ENCODE assay signal across 9 mouse cellular contexts in the genomic region with DNA sequence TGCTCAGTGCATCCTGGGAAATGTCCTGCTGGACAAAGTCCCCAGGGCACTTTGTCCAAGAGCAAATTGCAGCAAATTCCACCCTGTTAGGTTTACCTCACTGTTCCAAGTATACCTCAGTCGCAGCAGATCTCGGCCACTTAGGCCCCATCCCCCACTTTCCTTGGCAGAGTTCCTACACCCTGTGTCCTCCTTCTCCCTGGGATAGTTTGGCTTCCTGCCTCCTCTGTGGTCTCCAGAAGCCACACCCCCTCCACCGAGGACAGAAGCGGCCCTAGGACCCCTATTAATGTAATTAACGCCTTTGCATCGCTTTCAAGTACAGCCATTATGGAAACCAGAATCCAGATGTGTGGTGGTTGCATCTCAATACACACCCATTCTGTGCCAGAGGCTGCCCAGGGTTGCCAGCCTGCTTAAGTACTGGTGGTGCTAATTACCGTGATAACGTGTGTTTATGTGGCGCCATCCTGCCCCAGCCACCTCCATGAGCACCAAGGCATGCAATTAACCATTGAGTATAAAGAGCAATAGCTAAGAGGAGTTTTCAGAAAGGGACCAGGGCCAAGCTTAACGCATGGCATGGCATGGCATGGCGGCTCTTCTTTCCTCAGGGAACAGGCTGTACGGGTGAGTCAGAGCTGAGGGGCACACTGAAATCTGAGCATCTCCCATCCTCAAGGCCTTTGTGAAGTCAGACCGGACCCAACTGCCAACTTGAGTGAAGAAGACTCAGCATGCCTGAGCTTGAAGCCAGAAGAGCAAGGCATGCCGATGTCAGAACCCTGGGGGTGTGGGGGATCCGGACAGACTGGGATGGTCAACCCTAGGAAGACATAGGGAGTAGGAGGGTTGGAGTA.
DNase-seq lines count a peak whose midpoint lies in the region; ATAC-seq and TF ChIP-seq lines count a peak whose summit lies in the region.
"Had no signal": no experiment of that assay in that cellular context is flagged by ENCODE, and none has a peak within 500 bp of the region (broad histone marks: within the 10 kb centered on the region; RNA-seq: fewer than 3 reads in every experiment).

No protein-coding gene starts in this region.

- no peak overlapping the region for H3K9ac ChIP-seq in heart, embryonic 13.5 days
- no peak overlapping the region for H3K9ac ChIP-seq in heart, adult 2 months (ENCODE audit: low read depth, low read length)
- no peak overlapping the region for H3K9ac ChIP-seq in midbrain, embryonic 15.5 days

- TF ChIP-seq POLR2A in heart, adult 2 months (IDR thresholded peaks at IDR 0.05; ENCODE audit: insufficient read depth, low read depth, low read length) = no peak

- no peaks in the 10 kb centered on the region for H3K36me3 ChIP-seq in heart, embryonic 13.5 days
- no peaks in the 10 kb centered on the region for H3K36me3 ChIP-seq in heart, adult 2 months (ENCODE audit: control insufficient read depth, insufficient read depth, low read length)
- H3K36me3 ChIP-seq in midbrain, embryonic 15.5 days (replicated peaks) = no peaks in the 10 kb centered on the region

- no peaks in the 10 kb centered on the region for H3K9me3 ChIP-seq in heart, embryonic 13.5 days
- no peaks in the 10 kb centered on the region for H3K9me3 ChIP-seq in midbrain, embryonic 15.5 days

- no peak for TF ChIP-seq CTCF in heart, adult 2 months (IDR thresholded peaks at IDR 0.05)

- DNase-seq in heart, adult 2 months = no peak
- DNase-seq in ovary, adult 18-20 months (ENCODE audit: low spot score) = peak; percentile 31
- DNase-seq in ovary, postnatal 10 days (ENCODE audit: low spot score) = no peak
- peak; percentile 84 for DNase-seq in kidney, postnatal 10 days
- peak; percentile 71 for DNase-seq in testis, postnatal 10 days (ENCODE audit: low spot score)
- no peak for DNase-seq in c-Kit-positive CD71-positive TER-119-positive erythroid progenitor cells, embryonic 14.5 days (ENCODE audit: low spot score)

- peak overlapping the region; percentile 79 for H3K27ac ChIP-seq in heart, embryonic 13.5 days (replicated peaks)
- no peak overlapping the region for H3K27ac ChIP-seq in heart, adult 2 months
- no peak overlapping the region for H3K27ac ChIP-seq in midbrain, embryonic 15.5 days

- no peak for ATAC-seq in heart, embryonic 13.5 days (ENCODE audit: extremely low read depth, insufficient number of reproducible peaks, low FRiP score, low TSS enrichment)
- ATAC-seq in midbrain, embryonic 15.5 days (replicated peaks) = no peak

- no peak overlapping the region for H3K4me2 ChIP-seq in heart, embryonic 13.5 days
- no peak overlapping the region for H3K4me2 ChIP-seq in midbrain, embryonic 15.5 days

- intact Hi-C loops in heart, adult 2 months (cut with DNase I) = no loop called here

- no peak overlapping the region for H3K4me3 ChIP-seq in heart, embryonic 13.5 days
- H3K4me3 ChIP-seq in heart, adult 2 months = no peak overlapping the region
- no peak overlapping the region for H3K4me3 ChIP-seq in midbrain, embryonic 15.5 days
- H3K4me3 ChIP-seq: erythroblast, embryonic 14.5 days had no signal

- no peaks in the 10 kb centered on the region for H3K27me3 ChIP-seq in heart, embryonic 13.5 days (replicated peaks)
- H3K27me3 ChIP-seq in heart, adult 2 months (ENCODE audit: control insufficient read depth, insufficient read depth, low read length) = no peaks in the 10 kb centered on the region
- H3K27me3 ChIP-seq in midbrain, embryonic 15.5 days (replicated peaks) = no peaks in the 10 kb centered on the region

- 61% methylated on average over 15 of the region's 15 CpGs for WGBS in heart, embryonic 13.5 days
- WGBS in heart, adult 2 months = 69% methylated on average over 15 of the region's 15 CpGs
- WGBS in midbrain, embryonic 15.5 days = 71% methylated on average over 15 of the region's 15 CpGs

- no peaks in the 10 kb centered on the region for H3K79me2 ChIP-seq in heart, adult 2 months (replicated peaks; ENCODE audit: control insufficient read depth, insufficient read depth, low read length)

- peaks cover 32% of the 10 kb centered on the region for H3K4me1 ChIP-seq in heart, embryonic 13.5 days
- H3K4me1 ChIP-seq in heart, adult 2 months (ENCODE audit: control insufficient read depth, insufficient read depth, low read length) = peaks cover 5% of the 10 kb centered on the region
- H3K4me1 ChIP-seq in midbrain, embryonic 15.5 days = peaks cover 14% of the 10 kb centered on the region

- no peak for TF ChIP-seq EP300 in heart, adult 2 months (IDR thresholded peaks at IDR 0.05; ENCODE audit: insufficient read depth, low read depth, low read length)

Comparison
In these comparisons a context has a peak if more than half of its experiments do, and no peak if none do; other contexts are left out.
1. DNase-seq: peak in ovary, adult 18-20 months (single experiment), kidney, postnatal 10 days (single experiment) and testis, postnatal 10 days (single experiment); none in heart, adult 2 months (0 of 2), ovary, postnatal 10 days (single experiment) and c-Kit-positive CD71-positive TER-119-positive erythroid progenitor cells, embryonic 14.5 days (single experiment).